Mouse (Mus musculus): Measurements from ENCODE around the gene Ddb2.

The Ddb2 gene

DNA sequence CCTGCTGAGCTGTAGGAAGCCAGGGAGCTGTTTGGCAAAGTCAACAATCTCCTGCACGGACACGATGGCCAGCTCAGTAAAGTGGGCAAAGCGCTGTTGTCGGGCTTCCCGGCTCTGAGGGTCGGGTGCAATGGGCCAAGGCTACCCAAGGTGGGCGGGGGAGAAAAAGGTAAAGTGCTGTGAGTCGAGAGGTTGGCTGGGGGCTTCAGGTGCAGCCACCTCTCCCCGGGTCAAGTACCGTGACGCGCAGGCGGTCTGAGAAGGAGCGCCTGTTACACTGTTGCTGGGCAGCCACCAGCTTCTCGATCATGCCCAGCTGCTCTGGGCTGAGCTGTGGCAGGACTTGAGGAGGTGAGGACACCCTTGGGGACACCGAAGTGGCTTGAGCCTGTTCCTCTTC is 46.3 kb downstream of the Ddb2 start:
- no peak for DNase-seq (ENCODE audit: extremely low spot score, low read depth, low spot score)

DNA sequence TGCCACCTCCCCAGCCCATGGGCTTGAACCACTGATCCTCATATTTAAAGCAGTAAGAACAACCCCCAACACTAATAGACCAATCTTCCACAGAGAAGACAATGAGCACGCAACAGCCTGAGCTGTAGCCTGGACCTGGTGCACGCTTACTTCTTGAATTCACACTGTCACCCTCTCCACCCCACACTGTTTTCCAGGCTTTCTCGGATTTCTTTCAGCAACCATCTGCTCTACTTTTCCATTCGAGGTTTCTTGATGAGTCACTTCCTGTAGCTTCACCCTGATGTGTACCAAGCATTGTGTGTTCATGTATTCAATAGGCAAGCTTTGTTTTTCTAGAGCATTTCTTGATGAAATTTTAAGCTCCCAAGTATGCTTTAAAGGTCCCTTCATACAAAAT is 49.4 kb downstream of the Ddb2 start:
- DNase-seq (ENCODE audit: extremely low spot score, low read depth, low spot score), result no peak

DNA sequence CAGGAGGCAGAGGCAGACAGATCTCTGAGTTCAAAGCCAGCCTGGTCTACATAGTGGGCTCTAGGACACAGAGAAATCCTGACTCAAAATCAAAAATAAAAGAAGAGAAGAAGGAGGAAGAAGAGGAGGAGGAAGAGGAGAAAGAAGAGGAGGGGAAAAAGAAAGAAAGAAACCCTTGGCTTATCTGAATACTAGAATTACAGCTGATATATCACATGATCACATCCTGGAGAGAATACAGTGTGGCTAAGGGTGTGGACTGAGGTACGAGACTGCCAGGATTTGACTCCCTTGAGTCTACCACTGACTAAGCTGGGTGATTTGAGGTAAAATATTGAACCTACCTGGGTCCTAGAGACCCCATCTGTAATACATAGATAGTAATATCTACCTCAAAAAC is 50.6 kb downstream of the Ddb2 start:
- DNase-seq (ENCODE audit: extremely low spot score, low read depth, low spot score), result no peak

DNA sequence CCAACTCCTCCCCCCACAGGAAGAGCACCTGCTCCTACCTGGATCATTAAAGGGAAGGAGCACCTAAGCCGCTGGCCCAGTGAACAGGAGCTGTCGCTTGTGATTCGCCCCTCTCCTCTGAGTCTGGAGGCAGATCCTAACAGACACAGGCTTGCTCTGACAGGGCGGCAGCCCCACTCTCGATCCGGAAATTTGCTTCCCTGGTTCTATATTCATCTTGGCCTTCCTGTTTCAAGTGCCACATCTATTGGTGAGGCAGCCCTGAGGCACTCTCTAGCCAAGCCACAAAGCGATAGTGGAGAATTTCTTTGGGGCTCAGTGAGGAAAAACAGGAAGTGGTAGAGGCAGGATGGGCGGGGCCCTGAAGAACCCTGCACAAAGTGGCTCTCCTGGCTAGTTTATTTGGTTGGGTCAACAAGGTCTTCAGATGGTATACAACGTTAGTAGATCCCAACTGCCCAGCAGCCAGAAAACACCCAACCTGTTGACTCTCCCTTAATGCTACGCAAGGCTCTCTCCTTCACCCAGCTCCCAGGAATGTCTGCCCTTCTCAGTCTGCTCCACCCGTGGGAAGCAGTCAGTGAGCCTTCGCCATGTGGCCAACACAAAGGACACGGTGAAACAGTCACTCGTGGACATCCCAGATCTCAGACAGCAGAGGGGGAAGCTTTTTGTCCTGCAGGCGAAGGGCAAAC is 52.9 kb downstream of the Ddb2 start, which contains the start of gene Madd:
TSS of gene Madd (minus strand) at position 127 of the 695 bp plus-strand sequence.
- no peak for DNase-seq (ENCODE audit: extremely low spot score, low read depth, low spot score)

- peak; percentile 92 for DNase-seq (ENCODE audit: extremely low spot score, low read depth, low spot score)
Measured at GRCm38 (mm10) chr2:91183148-91183513, 53.7 kb downstream of the Ddb2 start.

DNA sequence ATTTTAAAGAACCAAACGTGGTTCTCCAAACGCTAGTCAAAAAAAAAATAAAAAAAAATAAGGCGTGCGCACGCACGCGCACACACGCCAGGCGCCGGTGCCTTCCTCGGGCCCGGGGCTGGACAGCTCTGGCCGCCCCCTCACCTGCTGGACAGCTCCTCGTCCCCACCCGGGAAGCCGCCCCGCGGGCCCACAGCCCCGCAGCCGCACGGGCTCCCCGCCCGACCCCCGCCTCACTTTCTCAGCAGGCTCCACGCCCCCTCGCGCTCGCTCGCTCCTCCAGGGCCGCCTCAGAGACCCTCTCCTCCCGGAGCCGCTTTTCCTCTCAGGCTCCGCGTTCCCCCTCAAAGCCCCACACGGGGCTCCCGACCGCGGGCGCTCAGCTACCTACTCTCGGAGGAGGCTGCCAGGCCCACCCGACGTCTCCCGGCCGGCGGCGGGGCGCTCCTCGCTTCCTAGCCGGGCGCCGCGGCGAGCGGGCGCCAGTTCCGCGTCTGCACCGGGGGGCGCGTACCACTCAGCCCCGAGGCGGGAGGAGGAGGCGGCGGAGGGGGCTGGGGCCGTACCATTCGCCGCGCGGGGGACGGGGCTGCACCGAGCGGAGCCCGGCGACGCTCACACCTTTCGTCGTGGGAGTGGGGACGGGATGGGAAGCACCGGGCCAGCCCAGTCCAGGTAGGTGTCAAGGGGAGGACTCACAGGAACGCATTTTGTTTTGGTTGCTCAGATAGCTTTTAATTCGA is 54.2 kb downstream of the Ddb2 start:
- DNase-seq (ENCODE audit: extremely low spot score, low read depth, low spot score), result no peak

DNA sequence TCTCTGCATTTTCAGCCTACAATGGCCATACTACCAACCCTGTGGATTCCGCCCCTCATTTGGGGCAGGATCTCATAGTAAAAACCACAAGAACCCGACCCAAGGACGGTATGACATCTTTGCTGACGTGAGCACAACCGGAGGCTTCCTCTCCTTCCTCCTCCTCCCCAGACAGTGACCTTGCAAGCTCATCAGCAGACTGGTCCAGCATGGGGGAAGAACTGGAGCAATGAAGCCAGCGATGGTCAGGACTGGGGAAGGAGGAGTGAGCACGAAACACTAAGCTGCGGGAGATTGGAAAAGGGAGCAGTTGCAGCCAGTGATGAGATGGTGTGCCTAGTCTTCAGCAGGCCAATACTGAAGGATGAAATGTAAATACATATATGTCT is 54.8 kb downstream of the Ddb2 start:
- no peak for DNase-seq (ENCODE audit: extremely low spot score, low read depth, low spot score)

- DNase-seq (ENCODE audit: extremely low spot score, low read depth, low spot score), result no peak
Measured at GRCm38 (mm10) chr2:91180706-91181105, 56.1 kb downstream of the Ddb2 start.

DNA sequence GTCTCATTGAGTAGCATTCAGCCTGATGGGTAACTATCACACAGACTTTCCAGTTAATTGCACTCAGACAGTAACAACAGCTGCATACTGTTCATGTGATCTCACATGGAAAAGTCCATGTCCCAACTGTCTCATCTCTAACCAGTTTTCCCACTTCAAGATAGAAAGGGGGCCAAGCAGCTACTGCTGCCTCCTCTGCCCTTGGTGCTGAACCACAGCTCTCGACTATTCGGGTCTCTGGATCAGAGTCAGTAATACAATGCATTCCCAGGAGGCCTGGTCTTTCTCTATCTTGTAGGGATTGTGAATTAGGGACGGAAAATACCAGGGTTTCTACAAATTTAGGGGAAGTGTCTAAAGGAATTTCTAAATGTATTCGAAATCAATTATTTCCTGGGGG is 57.0 kb downstream of the Ddb2 start:
- no peak for DNase-seq (ENCODE audit: extremely low spot score, low read depth, low spot score)

- no peak for DNase-seq (ENCODE audit: extremely low spot score, low read depth, low spot score)
Measured at GRCm38 (mm10) chr2:91176234-91176633, 60.5 kb downstream of the Ddb2 start.

- DNase-seq (ENCODE audit: extremely low spot score, low read depth, low spot score), result no peak
Measured at GRCm38 (mm10) chr2:91175490-91175889, 61.3 kb downstream of the Ddb2 start.

DNA sequence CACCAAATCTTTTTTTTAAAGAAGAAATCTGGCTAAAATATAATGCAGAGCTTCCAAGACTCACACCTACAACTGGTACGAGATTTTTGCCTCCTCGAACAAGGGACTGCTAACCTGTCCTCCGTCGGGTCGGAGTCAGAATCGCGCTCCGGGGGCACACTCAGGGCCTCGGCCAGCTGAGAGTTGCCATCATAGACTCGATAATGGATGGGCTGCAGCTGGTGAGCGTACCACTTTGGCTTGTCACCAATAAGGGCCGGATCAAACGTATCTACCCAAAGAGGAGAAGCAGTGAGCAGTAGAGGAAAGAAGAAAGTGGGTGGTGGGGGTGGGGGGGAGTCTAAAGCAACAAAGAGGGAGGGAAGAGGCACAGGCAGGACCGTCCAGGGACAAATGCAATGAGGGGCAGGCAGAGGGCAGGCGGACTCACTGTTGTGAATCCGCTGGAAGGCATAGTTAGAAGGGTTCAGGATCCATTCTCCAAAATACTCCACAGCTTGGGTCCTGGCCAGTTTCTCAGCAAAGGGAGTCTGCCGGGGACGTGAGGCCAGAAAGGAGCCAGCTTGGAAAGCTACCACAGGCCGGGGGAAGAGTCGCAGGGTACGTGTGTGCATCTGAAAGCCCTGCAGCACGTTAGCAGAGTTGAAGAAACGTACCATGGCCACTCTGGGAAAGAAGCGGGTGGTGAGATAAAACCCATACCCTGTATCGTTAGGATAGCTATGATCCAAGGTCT is 67.0 kb downstream of the Ddb2 start:
- DNase-seq (ENCODE audit: extremely low spot score, low read depth, low spot score), result no peak

DNA sequence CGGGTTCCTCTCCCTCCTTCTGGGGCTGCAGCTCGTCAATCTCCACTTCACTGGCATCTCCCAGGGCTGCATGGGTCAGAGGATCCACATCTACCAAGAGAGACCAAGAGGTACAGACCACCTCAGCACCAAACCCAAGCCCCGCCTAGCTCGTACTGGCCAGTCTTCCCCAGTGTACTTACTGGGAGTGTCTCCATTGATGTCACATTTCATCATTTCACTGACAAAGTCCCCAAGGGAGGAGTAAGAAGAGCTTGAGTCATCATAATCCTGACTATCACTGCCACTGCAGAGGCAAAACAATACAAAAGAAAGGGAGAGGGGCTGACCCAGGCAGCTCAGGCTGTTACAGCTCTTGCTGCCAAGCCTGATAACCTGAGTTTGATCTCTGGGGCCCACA is 69.2 kb downstream of the Ddb2 start:
- DNase-seq (ENCODE audit: extremely low spot score, low read depth, low spot score), result no peak

- DNase-seq (ENCODE audit: extremely low spot score, low read depth, low spot score), result no peak
Measured at GRCm38 (mm10) chr2:91164991-91165390, 71.8 kb downstream of the Ddb2 start.

GRCm38 (mm10) chr2:91163532-91163931 is 73.2 kb downstream of the Ddb2 start:
- DNase-seq (ENCODE audit: extremely low spot score, low read depth, low spot score), result no peak

DNA sequence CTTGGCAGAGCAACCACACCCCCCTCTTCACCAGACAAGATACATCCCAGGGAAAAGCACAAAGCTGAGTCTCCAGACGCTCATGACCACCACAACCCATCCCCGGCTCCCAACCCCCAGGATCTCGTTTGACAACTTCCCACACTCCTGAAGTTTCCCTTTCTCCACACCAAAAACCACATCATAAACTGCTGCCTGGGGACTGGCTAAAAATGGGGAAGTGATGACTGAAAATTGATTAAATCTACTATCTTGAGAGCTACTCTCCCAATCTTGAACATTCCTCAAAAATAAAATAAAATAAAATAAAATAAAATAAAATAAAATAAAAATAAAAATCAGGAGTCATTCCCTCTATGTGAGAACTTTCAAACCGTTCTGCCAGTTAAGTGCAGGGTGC is 73.8 kb downstream of the Ddb2 start:
- DNase-seq (ENCODE audit: extremely low spot score, low read depth, low spot score), result no peak
